Mouse (Mus musculus) limb, embryonic 15.5 days (tissue): ENCODE results near the gene Ppp1r18. TPM values are rescaled to one million over a fixed set of nuclear protein-coding genes. Genes with fewer than 3 reads are reported as not detected.

Experiments
- ATAC-seq: fragments of 200-750 bp; cut with Nextera tagmentation; 2 replicates; pipeline ENCODE4 v1.8.0; 2017; ENCODE audit warnings: low read depth, moderate TSS enrichment; ENCODE audit not compliant: insufficient number of reproducible peaks, low FRiP score, low TSS enrichment
- H3K27ac ChIP-seq: fragments of 300-500 bp; sonication (generic); 2 replicates; pipeline ENCODE4 v1.5.1; 2015; ENCODE audit warnings: moderate library complexity, mild to moderate bottlenecking, inconsistent platforms
- H3K27me3 ChIP-seq: fragments of 300-500 bp; sonication (generic); 2 replicates; pipeline ENCODE4 v1.6.1; 2015; ENCODE audit warnings: inconsistent platforms
- H3K36me3 ChIP-seq: fragments of 300-500 bp; sonication (generic); 2 replicates; pipeline ENCODE4 v1.6.1; 2015; ENCODE audit warnings: inconsistent platforms
- H3K4me1 ChIP-seq: fragments of 300-500 bp; sonication (generic); 2 replicates; pipeline ENCODE4 v1.6.1; 2015; ENCODE audit warnings: inconsistent platforms
- H3K4me2 ChIP-seq: fragments of 300-500 bp; sonication (generic); 2 replicates; pipeline ENCODE4 v1.6.1; 2015; ENCODE audit warnings: mild to moderate bottlenecking, inconsistent platforms
- H3K4me3 ChIP-seq: fragments of 300-500 bp; sonication (generic); 2 replicates; pipeline ENCODE4 v1.5.1; 2015; ENCODE audit warnings: mild to moderate bottlenecking, inconsistent platforms
- H3K9ac ChIP-seq: fragments of 300-500 bp; sonication (generic); 2 replicates; pipeline ENCODE4 v1.6.1; 2015; ENCODE audit warnings: inconsistent platforms
- H3K9me3 ChIP-seq: fragments of 300-500 bp; sonication (generic); 2 replicates; pipeline ENCODE4 v1.6.1; 2016; ENCODE audit warnings: inconsistent platforms
- WGBS: fragments of 180-500 bp; shearing (Covaris S2); methylation state at CpG from one replicate; pipeline ENCODE4 v1.1.7; 2015; 5-methylcytosine and 5-hydroxymethylcytosine counted together
- polyA plus RNA-seq: library from polyadenylated mRNA; unstranded; fragments of >200 nt; fragmentation: Nextera tagmentation; extraction: Ambion mirVana; gene quantifications from 2 replicates; pipeline ENCODE4 v1.2.1, GENCODE M21; 2015

Gene Ppp1r18
- polyA plus RNA-seq, 1 experiment from 2014 or later, result 24.8 TPM

DNA sequence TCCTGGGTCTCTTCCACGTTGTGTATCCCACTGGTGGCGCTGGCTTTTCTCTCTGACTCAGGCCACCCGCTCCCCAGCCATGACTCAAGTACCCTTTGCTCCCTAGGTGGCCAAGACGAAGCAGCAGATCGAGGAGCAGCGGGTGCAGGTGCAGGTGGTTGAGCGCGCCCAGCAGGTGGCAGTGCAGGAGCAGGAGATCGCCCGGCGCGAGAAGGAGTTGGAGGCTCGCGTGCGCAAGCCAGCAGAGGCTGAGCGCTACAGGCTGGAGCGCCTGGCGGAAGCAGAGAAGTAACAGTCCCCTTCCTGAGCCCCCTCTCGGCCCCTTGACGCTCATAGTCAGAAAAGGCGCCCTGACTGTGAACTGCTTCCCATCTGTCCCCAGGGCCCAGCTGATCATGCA, 35.7 kb upstream of the Ppp1r18 start:
- Histone ChIP-seq H3K9ac (no peak overlapping the region), H3K27ac (no peak overlapping the region; the same call in 1 of the 2 replicates), H3K36me3 (peaks cover 75% of the 10 kb centered on the region), H3K4me1 (peaks cover 24% of the 10 kb centered on the region), H3K9me3 (no peaks in the 10 kb centered on the region), H3K27me3 (no peaks in the 10 kb centered on the region), H3K4me3 (no peak overlapping the region), H3K4me2 (peak overlapping the region; percentile 24; the same call in 1 of the 2 replicates)
- ATAC-seq, result peak; percentile 74
- 3% methylated on average over 21 of the region's 21 CpGs for WGBS

- H3K4me1 ChIP-seq, result peaks cover 42% of the 10 kb centered on the region
- H3K27ac ChIP-seq, result peak overlapping the region; percentile 44; the same call in 1 of the 2 replicates
- no peaks in the 10 kb centered on the region for H3K27me3 ChIP-seq
- H3K4me2 ChIP-seq, result no peak overlapping the region
- WGBS, result 61% methylated on average over 8 of the region's 8 CpGs
- no peak for ATAC-seq
- no peak overlapping the region for H3K9ac ChIP-seq
- no peaks in the 10 kb centered on the region for H3K9me3 ChIP-seq
- peaks cover 68% of the 10 kb centered on the region for H3K36me3 ChIP-seq
- no peak overlapping the region for H3K4me3 ChIP-seq
These were observed 32.8 kb upstream of the Ppp1r18 start for GRCm38 (mm10) chr17:35832400-35833238.

- H3K27ac ChIP-seq, result peak overlapping the region; percentile 44; the same call in 1 of the 2 replicates
- 24% methylated on average over 5 of the region's 5 CpGs for WGBS
- peaks cover 42% of the 10 kb centered on the region for H3K4me1 ChIP-seq
- H3K36me3 ChIP-seq, result peaks cover 61% of the 10 kb centered on the region
- H3K9ac ChIP-seq, result no peak overlapping the region
- no peak overlapping the region for H3K4me2 ChIP-seq
- ATAC-seq, result no peak
- no peaks in the 10 kb centered on the region for H3K27me3 ChIP-seq
- H3K9me3 ChIP-seq, result no peaks in the 10 kb centered on the region
- H3K4me3 ChIP-seq, result no peak overlapping the region
These were observed 32.1 kb upstream of the Ppp1r18 start for GRCm38 (mm10) chr17:35833239-35833751.

- no peak for ATAC-seq
- WGBS, result 48% methylated on average over 5 of the region's 5 CpGs
- peaks cover 42% of the 10 kb centered on the region for H3K4me1 ChIP-seq
These were observed 31.5 kb upstream of the Ppp1r18 start for GRCm38 (mm10) chr17:35833894-35834293.

DNA sequence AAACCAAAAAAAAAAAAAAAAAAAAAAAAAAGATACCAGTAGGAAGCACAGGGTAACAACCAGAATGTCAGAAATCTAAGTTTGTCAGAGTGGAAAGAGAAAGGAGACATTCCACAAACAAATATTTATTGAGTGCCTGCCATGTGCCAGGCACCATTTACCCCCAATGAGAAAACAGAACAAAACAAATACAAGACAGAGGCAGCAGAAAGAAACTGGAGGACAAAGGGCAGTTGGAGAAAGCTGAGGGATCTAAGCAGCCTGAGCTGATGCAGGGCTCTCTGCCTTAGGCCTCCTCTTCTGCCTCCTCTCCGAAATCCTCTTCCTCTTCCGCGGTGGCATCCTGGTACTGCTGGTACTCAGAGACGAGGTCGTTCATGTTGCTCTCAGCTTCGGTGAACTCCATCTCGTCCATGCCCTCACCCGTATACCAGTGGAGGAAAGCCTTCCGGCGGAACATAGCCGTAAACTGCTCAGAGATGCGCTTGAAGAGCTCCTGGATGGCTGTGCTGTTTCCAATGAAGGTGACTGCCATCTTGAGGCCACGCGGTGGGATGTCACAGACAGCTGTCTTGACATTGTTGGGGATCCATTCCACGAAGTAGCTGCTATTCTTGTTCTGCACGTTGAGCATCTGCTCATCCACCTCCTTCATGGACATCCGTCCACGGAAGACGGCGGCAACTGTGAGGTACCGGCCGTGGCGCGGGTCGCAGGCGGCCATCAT, 30.5 kb upstream of the Ppp1r18 start:
- H3K9ac ChIP-seq, result peak overlapping the region; percentile 20; the same call in 1 of the 2 replicates
- no peaks in the 10 kb centered on the region for H3K9me3 ChIP-seq
- WGBS, result 71% methylated on average over 26 of the region's 26 CpGs
- H3K4me1 ChIP-seq, result peaks cover 44% of the 10 kb centered on the region
- H3K4me2 ChIP-seq, result peak overlapping the region; percentile 71
- H3K27me3 ChIP-seq, result no peaks in the 10 kb centered on the region
- peaks cover 54% of the 10 kb centered on the region for H3K36me3 ChIP-seq
- H3K4me3 ChIP-seq, result peak overlapping the region; percentile 63
- H3K27ac ChIP-seq, result no peak overlapping the region
- no peak for ATAC-seq

More at GRCm38 (mm10) chr17:35833894-35834293, 31.5 kb upstream of the Ppp1r18 start:
- no peak overlapping the region for H3K9ac ChIP-seq
- no peaks in the 10 kb centered on the region for H3K9me3 ChIP-seq
- H3K4me3 ChIP-seq, result no peak overlapping the region
- peaks cover 57% of the 10 kb centered on the region for H3K36me3 ChIP-seq
- no peak overlapping the region for H3K27ac ChIP-seq
- H3K27me3 ChIP-seq, result no peaks in the 10 kb centered on the region
- no peak overlapping the region for H3K4me2 ChIP-seq

DNA sequence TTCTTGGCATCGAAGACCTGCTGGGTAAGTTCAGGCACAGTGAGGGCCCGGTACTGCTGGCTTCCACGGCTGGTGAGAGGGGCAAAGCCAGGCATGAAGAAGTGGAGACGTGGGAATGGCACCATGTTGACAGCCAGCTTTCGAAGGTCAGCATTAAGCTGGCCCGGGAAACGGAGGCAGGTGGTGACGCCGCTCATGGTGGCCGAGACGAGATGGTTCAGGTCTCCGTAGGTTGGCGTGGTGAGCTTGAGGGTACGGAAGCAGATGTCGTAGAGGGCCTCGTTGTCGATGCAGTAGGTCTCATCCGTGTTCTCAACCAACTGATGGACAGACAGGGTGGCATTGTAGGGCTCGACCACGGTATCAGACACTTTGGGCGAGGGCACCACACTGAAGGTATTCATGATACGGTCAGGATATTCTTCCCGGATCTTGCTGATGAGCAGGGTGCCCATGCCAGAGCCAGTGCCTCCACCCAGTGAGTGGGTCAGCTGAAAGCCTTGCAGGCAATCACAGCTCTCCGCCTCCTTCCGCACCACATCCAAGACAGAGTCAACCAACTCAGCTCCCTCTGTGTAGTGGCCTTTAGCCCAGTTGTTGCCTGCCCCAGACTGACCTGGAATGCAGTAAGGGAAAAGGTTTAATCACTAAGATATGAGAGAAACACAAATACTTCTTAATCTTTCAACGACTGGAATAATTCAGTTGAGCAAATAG, 29.8 kb upstream of the Ppp1r18 start:
- 69% methylated on average over 26 of the region's 26 CpGs for WGBS
- Histone ChIP-seq H3K9ac (peak overlapping the region; percentile 79; the same call in 1 of the 2 replicates), H3K27me3 (no peaks in the 10 kb centered on the region), H3K9me3 (no peaks in the 10 kb centered on the region), H3K27ac (no peak overlapping the region), H3K4me3 (peak overlapping the region; percentile 63), H3K4me2 (peak overlapping the region; percentile 71), H3K36me3 (peaks cover 52% of the 10 kb centered on the region), H3K4me1 (peaks cover 39% of the 10 kb centered on the region)
- no peak for ATAC-seq

DNA sequence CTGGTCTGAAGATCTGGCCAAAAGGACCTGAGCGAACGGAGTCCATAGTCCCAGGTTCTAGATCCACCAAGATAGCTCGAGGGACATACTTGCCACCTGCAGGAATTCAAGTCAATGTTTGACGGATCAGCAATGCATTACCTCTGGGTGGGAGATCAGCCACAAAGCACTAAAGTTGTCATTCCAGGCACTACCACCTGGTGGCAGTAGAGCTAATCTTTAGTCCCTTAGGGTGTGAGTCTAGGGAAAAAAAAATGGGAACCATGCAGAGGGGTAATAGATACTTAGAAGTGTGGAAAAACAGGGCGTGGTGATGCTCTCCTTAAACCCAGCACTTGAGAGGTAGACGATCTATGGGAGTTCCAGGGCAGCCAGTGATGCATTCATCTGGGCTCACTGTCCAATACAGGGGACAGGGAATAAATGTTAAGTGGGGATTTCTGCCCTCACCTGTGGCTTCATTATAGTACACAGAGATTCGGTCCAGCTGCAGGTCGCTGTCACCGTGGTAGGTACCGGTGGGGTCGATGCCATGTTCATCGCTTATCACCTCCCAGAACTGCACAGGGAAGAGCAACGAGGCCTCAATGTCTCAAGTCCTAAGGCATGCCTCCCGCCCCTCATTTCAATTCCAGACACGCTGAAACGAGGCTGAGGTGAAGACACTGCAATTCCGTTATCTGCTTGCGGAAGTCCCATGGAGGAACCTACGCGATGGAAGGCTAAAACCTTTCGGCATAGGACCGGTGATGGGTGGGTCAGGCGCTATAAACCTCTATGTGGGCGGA, 29.0 kb upstream of the Ppp1r18 start:
- H3K9me3 ChIP-seq, result no peaks in the 10 kb centered on the region
- H3K4me1 ChIP-seq, result peaks cover 39% of the 10 kb centered on the region
- H3K4me3 ChIP-seq, result peak overlapping the region; percentile 63
- peak overlapping the region; percentile 95 for H3K27ac ChIP-seq
- peaks cover 48% of the 10 kb centered on the region for H3K36me3 ChIP-seq
- WGBS, result 7% methylated on average over 24 of the region's 24 CpGs
- ATAC-seq, result no peak
- peak overlapping the region; percentile 71 for H3K4me2 ChIP-seq
- no peaks in the 10 kb centered on the region for H3K27me3 ChIP-seq
- peak overlapping the region; percentile 79 for H3K9ac ChIP-seq

DNA sequence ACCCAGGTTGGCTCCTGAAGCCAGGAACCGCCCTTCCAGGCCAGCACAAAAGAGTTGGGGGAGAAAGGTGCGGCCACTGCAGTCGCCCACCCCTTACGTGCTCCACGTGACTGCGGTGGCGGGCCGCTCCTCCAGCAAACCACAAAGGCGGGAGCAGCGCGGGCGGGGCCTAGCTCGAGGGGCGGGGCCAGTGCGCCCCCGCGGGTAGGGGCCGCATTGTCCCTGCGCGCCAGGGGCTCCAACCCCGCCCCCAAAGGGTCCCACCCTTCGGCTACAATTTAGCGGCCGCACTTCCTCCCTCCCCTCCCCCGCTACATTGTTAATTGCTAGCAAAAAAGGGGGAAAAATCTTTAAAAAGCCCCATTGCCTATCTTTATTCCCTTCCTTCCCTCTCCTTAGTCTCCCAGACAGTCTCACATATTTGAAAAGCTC, 28.4 kb upstream of the Ppp1r18 start:
- peaks cover 41% of the 10 kb centered on the region for H3K4me1 ChIP-seq
- peaks cover 47% of the 10 kb centered on the region for H3K36me3 ChIP-seq
- no peaks in the 10 kb centered on the region for H3K27me3 ChIP-seq
- H3K4me3 ChIP-seq, result peak overlapping the region; percentile 63
- peak overlapping the region; percentile 71 for H3K4me2 ChIP-seq
- no peaks in the 10 kb centered on the region for H3K9me3 ChIP-seq
- peak; percentile 35 for ATAC-seq
- peak overlapping the region; percentile 79 for H3K9ac ChIP-seq
- 0% methylated on average over 16 of the region's 25 CpGs for WGBS
- peak overlapping the region; percentile 95 for H3K27ac ChIP-seq

DNA sequence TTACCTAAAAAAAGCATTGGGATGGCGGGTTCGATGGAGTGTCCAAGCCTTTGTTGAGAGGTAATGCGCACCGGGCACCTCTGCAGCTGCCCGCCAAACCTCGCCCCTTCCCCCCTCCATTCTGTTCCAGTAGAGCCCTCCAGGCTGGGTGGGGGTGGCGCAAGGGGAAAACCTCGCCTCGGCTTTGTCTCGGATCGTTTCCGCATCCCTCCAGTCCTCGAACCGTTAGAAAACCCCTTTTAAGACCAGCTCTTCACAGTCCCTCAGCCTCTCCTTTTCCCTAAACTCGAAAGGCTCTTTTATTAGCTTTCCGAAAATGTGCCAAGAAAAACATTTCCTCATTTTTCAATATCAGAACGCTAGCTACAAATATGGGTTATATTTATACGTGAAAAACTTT, 27.9 kb upstream of the Ppp1r18 start:
- H3K9me3 ChIP-seq, result no peaks in the 10 kb centered on the region
- ATAC-seq, result no peak
- H3K4me1 ChIP-seq, result peaks cover 44% of the 10 kb centered on the region
- peak overlapping the region; percentile 71 for H3K4me2 ChIP-seq
- no peaks in the 10 kb centered on the region for H3K27me3 ChIP-seq
- H3K9ac ChIP-seq, result peak overlapping the region; percentile 79
- WGBS, result under 1% methylated on average over 18 of the region's 18 CpGs
- peak overlapping the region; percentile 95 for H3K27ac ChIP-seq
- peak overlapping the region; percentile 63 for H3K4me3 ChIP-seq
- peaks cover 43% of the 10 kb centered on the region for H3K36me3 ChIP-seq

- ATAC-seq, result peak; percentile 82
- no peaks in the 10 kb centered on the region for H3K27me3 ChIP-seq
- no peaks in the 10 kb centered on the region for H3K9me3 ChIP-seq
- under 1% methylated on average over 29 of the region's 29 CpGs for WGBS
- peak within 1 kb of the TSS; percentile 79 for H3K9ac ChIP-seq
- H3K4me2 ChIP-seq, result peak within 1 kb of the TSS; percentile 71
- H3K4me1 ChIP-seq, result peaks cover 46% of the 10 kb centered on the region
- peak within 1 kb of the TSS; percentile 95 for H3K27ac ChIP-seq
- peaks cover 36% of the 10 kb centered on the region for H3K36me3 ChIP-seq
- peak within 1 kb of the TSS; percentile 63 for H3K4me3 ChIP-seq
These were observed 27.3 kb upstream of the Ppp1r18 start, which contains the start of gene Tubb5 for GRCm38 (mm10) chr17:35838122-35838544. Gene Tubb5 (minus strand): TSS chr17:35838306.
